Mouse (Mus musculus) hindbrain, embryonic 13.5 days (tissue): ENCODE results near the gene Gnao1. TPM values are rescaled to one million over a fixed set of nuclear protein-coding genes. Genes with fewer than 3 reads are reported as not detected.

Experiments used
- ATAC-seq: fragments of 200-750 bp; cut with Nextera tagmentation; 2 replicates; pipeline ENCODE4 v1.8.0; 2017; ENCODE audit warnings: moderate TSS enrichment; ENCODE audit not compliant: low FRiP score
- H3K27ac ChIP-seq: fragments of 300-500 bp; sonication (generic); 2 replicates; pipeline ENCODE4 v1.5.1; 2015; ENCODE audit warnings: inconsistent platforms, mild to moderate bottlenecking, moderate library complexity
- H3K27me3 ChIP-seq: fragments of 300-500 bp; sonication (generic); 2 replicates; pipeline ENCODE4 v1.6.1; 2015; ENCODE audit warnings: mild to moderate bottlenecking, inconsistent platforms
- H3K36me3 ChIP-seq: fragments of 300-500 bp; sonication (generic); 2 replicates; pipeline ENCODE4 v1.6.1; 2015; ENCODE audit warnings: mild to moderate bottlenecking, inconsistent platforms
- H3K4me1 ChIP-seq: fragments of 300-500 bp; sonication (generic); replicated peaks from 2 replicates; pipeline ENCODE4 v1.6.1; 2015; ENCODE audit warnings: inconsistent platforms
- H3K4me2 ChIP-seq: fragments of 300-500 bp; sonication (generic); 2 replicates; pipeline ENCODE4 v1.6.1; 2015; ENCODE audit warnings: inconsistent platforms, mild to moderate bottlenecking, moderate library complexity
- H3K4me3 ChIP-seq: fragments of 300-500 bp; sonication (generic); 2 replicates; pipeline ENCODE4 v1.5.1; 2015; ENCODE audit warnings: mild to moderate bottlenecking, inconsistent platforms
- H3K9ac ChIP-seq: fragments of 300-500 bp; sonication (generic); 2 replicates; pipeline ENCODE4 v1.6.1; 2015; ENCODE audit warnings: mild to moderate bottlenecking, inconsistent platforms
- H3K9me3 ChIP-seq: fragments of 300-500 bp; sonication (generic); 2 replicates; pipeline ENCODE4 v1.6.1; 2016; ENCODE audit warnings: inconsistent platforms
- WGBS: fragments of 180-500 bp; shearing (Covaris S2); methylation state at CpG from one replicate; pipeline ENCODE4 v1.1.7; 2015; 5-methylcytosine and 5-hydroxymethylcytosine counted together
- polyA plus RNA-seq: library from polyadenylated mRNA; unstranded; fragments of >200 nt; fragmentation: Nextera tagmentation; extraction: Ambion mirVana; gene quantifications from 2 replicates; pipeline ENCODE4 v1.2.1, GENCODE M21; 2015

Gnao1 gene
- 145 and 150 TPM in 2 replicates for polyA plus RNA-seq

DNA sequence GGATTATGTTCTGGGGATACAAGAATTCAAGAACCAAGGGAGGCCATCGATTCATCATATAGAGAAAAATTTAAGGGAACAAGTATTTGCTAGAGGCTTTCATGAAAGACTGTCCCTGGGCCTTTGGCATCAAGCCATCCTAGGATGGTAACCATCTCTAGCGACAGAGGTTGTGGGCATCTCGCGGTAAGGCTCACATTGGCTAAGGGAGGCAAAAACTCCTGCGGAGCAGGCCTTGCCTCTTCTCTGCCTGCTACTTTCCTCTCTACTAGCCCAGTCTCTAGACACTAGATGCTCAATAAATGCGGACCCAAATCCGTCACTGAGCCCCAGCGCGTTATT, at the start of gene Gnao1:
TSS of gene Gnao1 (plus strand) at position 281 of the 342 bp plus-strand sequence.
- no peaks in the 10 kb centered on the region for H3K36me3 ChIP-seq
- peaks cover 17% of the 10 kb centered on the region for H3K4me1 ChIP-seq
- ATAC-seq, result no peak
- peak within 1 kb of the TSS; percentile 97 for H3K9ac ChIP-seq
- H3K27ac ChIP-seq, result peak within 1 kb of the TSS; percentile 98
- no peaks in the 10 kb centered on the region for H3K9me3 ChIP-seq
- 10% methylated on average over 9 of the region's 9 CpGs for WGBS
- H3K4me3 ChIP-seq, result peak within 1 kb of the TSS; percentile 84
- peak within 1 kb of the TSS; percentile 86 for H3K4me2 ChIP-seq
- no peaks in the 10 kb centered on the region for H3K27me3 ChIP-seq

- 73% methylated on average over 3 of the region's 3 CpGs for WGBS
- ATAC-seq, result no peak
- H3K4me3 ChIP-seq, result no peak overlapping the region
- H3K4me1 ChIP-seq, result no peaks in the 10 kb centered on the region
- no peak overlapping the region for H3K27ac ChIP-seq
- H3K27me3 ChIP-seq, result no peaks in the 10 kb centered on the region
- H3K4me2 ChIP-seq, result no peak overlapping the region
- no peaks in the 10 kb centered on the region for H3K9me3 ChIP-seq
- H3K36me3 ChIP-seq, result no peaks in the 10 kb centered on the region
- no peak overlapping the region for H3K9ac ChIP-seq
These were observed 32.2 kb upstream of the Gnao1 start for GRCm38 (mm10) chr8:93777605-93778004.

DNA sequence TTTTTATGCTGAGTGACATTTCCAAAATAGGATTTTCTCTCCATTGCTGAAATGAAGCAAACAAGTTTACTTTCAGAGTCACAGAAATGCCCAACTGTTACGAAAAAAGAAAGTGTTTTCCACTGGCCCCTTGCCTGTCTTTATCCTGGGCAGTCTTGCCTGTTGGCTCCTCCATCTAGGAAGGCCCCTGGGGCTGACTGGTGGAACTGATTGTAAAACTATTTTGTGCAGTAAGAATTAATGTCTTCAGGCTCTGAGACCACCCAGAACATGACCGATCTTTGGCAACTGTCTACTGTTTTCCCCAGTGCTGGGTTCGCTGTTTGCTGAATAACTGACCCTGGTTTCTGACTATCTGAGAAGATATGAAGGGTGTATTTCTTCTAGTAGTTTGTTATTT, 540 bp upstream of the Gnao1 start:
- H3K4me3 ChIP-seq, result no peak overlapping the region
- peaks cover 13% of the 10 kb centered on the region for H3K4me1 ChIP-seq
- H3K9ac ChIP-seq, result 0 out of 2 replicates have a peak overlapping the region, but pooled peaks have one; percentile 35
- peak overlapping the region; percentile 86; the same call in 1 of the 2 replicates for H3K4me2 ChIP-seq
- H3K27ac ChIP-seq, result no peak overlapping the region; the same call in 1 of the 2 replicates
- no peaks in the 10 kb centered on the region for H3K27me3 ChIP-seq
- WGBS, result 74% methylated on average over 3 of the region's 3 CpGs
- H3K36me3 ChIP-seq, result no peaks in the 10 kb centered on the region
- ATAC-seq, result no peak
- H3K9me3 ChIP-seq, result no peaks in the 10 kb centered on the region

DNA sequence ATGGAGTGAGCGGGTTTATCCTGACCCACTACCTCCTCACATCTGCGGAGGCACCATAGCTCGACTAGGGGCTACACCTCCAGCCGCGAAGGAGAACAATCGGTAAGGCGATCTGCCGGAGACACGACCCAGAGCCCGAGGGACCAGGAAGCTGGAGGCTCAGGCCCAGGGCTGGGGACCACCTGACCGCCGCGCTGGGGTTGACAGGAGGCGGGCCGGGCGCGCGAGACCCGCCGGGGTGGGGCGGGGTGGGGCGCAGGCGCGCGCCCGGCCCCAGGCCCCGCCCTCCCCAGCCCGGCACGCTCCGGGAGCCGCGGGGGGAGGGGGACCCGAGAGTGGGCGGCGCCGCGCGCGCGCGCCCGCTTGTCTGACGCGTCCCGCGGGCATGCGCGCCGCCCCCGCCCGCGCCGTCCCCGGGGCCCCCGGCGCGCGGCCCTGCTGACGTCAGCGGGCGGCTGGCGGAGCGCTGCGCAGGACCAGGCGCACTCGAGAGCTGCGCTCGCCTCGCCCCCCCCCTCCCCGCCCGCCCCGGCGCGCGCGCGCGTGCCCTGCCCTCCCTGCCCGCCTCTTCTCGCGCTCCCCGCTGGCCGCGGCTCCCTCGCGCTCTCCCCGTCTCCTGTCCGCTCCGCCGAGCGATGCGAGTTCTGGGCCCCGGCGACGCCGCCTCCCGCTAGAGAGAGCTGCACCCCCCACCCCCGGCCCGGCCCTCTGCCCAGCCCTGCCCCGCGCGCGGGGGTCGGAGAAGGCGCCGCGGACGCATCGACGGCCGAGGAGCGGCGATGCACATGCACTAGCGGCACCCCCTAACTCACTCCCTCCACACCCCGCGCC, 477 bp downstream of the Gnao1 start:
- WGBS, result under 1% methylated on average over 41 of the region's 116 CpGs

GRCm38 (mm10) chr8:93810859-93811602, 1.3 kb downstream of the Gnao1 start:
- ATAC-seq, result peak; percentile 25

More for the DNA sequence above, 477 bp downstream of the Gnao1 start:
- Histone ChIP-seq H3K4me1 (peaks cover 23% of the 10 kb centered on the region), H3K9ac (peak overlapping the region; percentile 97), H3K9me3 (no peaks in the 10 kb centered on the region), H3K4me2 (peak overlapping the region; percentile 86), H3K36me3 (no peaks in the 10 kb centered on the region), H3K27me3 (no peaks in the 10 kb centered on the region), H3K4me3 (peak overlapping the region; percentile 84), H3K27ac (peak overlapping the region; percentile 98)
- peak; percentile 90 for ATAC-seq

DNA sequence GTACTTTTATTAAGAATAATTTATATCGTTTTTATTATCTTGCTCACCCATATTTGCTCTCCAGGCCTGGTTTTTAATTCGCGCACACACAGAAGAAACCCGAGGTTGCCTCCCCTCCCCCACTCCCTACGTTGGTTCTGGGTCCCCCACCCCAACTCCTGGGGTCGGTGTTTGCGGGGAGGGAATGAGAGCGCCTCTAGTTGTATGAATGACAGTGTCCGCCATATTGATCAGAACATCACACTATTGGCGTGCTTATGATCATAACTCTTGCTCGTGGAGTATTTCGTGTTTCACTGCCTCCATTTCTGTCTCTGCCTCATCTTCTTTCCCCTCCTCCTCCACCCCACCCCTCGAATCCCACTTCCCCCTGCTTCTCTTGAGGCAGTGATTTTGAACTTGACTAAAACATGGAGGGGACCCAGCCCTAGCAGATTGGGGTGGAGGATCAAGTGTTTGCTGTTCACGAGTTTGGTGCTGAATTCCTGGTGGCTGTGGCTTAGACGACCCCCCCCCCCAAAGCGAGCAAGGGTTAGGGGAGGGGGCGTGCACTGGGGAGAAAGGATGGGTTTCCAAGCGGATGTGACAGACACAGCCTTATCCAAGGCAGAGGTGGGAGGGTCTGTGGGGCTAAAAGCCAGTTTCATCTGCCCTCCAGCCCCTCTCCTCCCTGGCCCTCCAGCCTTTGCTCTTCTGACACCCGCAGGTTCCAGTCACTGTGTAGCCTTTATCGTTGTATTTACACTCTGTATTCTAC, 2.1 kb downstream of the Gnao1 start:
- Histone ChIP-seq H3K4me2 (peak overlapping the region; percentile 86), H3K27ac (peak overlapping the region; percentile 98), H3K4me1 (peaks cover 39% of the 10 kb centered on the region), H3K4me3 (peak overlapping the region; percentile 84), H3K9me3 (no peaks in the 10 kb centered on the region), H3K27me3 (no peaks in the 10 kb centered on the region), H3K9ac (peak overlapping the region; percentile 97), H3K36me3 (peaks cover 10% of the 10 kb centered on the region; the same call in 1 of the 2 replicates)
- ATAC-seq, result no peak
- 4% methylated on average over 20 of the region's 20 CpGs for WGBS

More at GRCm38 (mm10) chr8:93810859-93811602, 1.3 kb downstream of the Gnao1 start:
- no peaks in the 10 kb centered on the region for H3K27me3 ChIP-seq
- peak overlapping the region; percentile 84 for H3K4me3 ChIP-seq
- H3K36me3 ChIP-seq, result 0 out of 2 replicates have a peak, but pooled peaks cover 2% of the 10 kb centered on the region
- no peaks in the 10 kb centered on the region for H3K9me3 ChIP-seq
- peaks cover 31% of the 10 kb centered on the region for H3K4me1 ChIP-seq
- peak overlapping the region; percentile 98 for H3K27ac ChIP-seq
- H3K4me2 ChIP-seq, result peak overlapping the region; percentile 86
- WGBS, result 1% methylated on average over 45 of the region's 53 CpGs
- H3K9ac ChIP-seq, result peak overlapping the region; percentile 97

DNA sequence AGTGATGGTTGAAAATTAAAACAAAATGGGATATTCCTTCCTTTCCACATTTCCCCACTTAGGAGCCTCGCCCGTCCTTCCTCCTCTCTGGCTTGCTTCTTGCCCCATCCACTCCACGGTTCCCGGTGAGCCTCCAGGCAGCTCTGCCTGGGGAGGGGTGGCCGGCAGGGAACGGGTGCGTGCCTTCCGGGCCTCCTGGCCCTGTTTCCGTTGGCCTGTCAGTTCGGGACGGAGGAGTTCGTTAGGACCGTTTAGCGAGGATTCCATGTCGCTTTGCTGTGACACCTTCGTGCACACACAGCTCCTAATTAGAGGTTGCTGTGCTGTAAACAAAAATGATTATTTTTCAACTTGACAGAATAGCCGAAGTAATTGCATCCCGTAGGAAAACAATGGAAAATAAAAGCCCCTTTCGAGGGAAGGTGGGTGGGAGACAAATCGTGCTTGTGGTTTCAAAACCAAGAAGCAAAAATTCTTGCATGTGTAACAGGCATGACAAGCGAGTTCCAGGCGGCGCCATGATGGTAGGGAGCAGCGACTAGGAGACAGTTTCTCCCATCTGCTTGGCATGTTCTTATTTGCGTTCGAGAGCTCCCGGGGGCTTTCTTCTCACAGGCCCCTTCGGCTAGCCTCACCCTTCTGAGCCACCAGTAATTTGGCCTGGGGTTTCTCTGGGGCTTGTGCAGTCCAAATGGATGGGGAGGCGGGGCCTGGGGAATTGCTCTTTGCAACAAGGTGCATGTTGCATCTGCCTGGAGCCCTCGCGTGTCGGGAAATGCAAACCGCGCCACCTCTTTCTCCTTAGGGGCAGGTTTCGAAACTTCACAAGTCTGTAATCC, 3.0 kb downstream of the Gnao1 start:
- H3K4me2 ChIP-seq, result peak overlapping the region; percentile 86
- 5% methylated on average over 35 of the region's 35 CpGs for WGBS
- no peaks in the 10 kb centered on the region for H3K27me3 ChIP-seq
- H3K9ac ChIP-seq, result peak overlapping the region; percentile 97
- H3K36me3 ChIP-seq, result peaks cover 12% of the 10 kb centered on the region
- no peaks in the 10 kb centered on the region for H3K9me3 ChIP-seq
- peak overlapping the region; percentile 98 for H3K27ac ChIP-seq
- peaks cover 43% of the 10 kb centered on the region for H3K4me1 ChIP-seq
- peak; percentile 10; the same call in 1 of the 2 replicates for ATAC-seq
- H3K4me3 ChIP-seq, result peak overlapping the region; percentile 84

DNA sequence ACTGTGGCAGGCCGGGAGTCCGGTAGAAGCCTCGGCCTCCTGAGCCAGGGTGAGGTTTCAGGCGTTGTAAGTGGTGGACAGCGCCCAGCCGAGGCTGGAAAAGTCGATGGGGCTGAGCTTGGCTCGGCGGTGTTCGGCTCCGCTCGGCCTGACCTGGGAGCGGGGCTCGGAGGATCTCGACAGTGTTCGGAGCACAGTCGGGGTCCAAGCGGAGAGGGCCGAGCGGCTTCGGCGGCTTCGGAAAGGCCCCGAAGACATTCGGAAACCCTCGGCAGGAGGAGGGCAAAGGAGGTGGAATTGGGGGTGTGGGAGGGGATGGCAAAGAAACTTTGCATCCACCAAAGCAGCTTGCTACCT, 3.6 kb downstream of the Gnao1 start:
- H3K27me3 ChIP-seq, result no peaks in the 10 kb centered on the region
- H3K4me1 ChIP-seq, result peaks cover 43% of the 10 kb centered on the region
- peak overlapping the region; percentile 86 for H3K4me2 ChIP-seq
- no peaks in the 10 kb centered on the region for H3K9me3 ChIP-seq
- H3K36me3 ChIP-seq, result peaks cover 17% of the 10 kb centered on the region
- peak overlapping the region; percentile 97 for H3K9ac ChIP-seq
- under 1% methylated on average over 26 of the region's 26 CpGs for WGBS
- peak; percentile 66 for ATAC-seq
- peak overlapping the region; percentile 84 for H3K4me3 ChIP-seq
- peak overlapping the region; percentile 98 for H3K27ac ChIP-seq

DNA sequence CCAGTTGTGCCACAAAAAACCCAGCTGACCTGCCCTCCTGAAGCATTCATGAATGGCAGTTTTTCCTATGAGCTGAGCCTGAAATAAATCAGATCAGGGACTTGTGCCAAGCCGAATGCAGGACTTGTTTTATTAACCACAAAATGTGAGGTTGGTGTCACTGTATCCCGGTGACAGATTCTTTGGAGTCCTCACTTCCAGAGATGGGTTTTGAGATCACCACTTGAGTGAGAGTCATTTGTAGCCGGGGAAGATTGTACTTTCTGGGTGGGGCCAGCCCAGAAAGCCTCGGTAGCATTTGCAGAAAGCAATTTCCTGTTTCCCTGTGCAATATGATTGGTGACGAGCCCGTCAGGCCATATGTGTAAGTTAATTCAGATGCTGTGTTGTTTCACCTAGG, 4.5 kb downstream of the Gnao1 start:
- Histone ChIP-seq H3K9ac (peak overlapping the region; percentile 97), H3K4me1 (peaks cover 42% of the 10 kb centered on the region), H3K27me3 (no peaks in the 10 kb centered on the region), H3K9me3 (no peaks in the 10 kb centered on the region), H3K27ac (peak overlapping the region; percentile 98), H3K4me3 (peak overlapping the region; percentile 84), H3K4me2 (peak overlapping the region; percentile 86), H3K36me3 (peaks cover 25% of the 10 kb centered on the region)
- WGBS, result 62% methylated on average over 6 of the region's 6 CpGs
- ATAC-seq, result no peak

GRCm38 (mm10) chr8:93816226-93816625, 6.5 kb downstream of the Gnao1 start:
- peak overlapping the region; percentile 86; the same call in 1 of the 2 replicates for H3K4me2 ChIP-seq
- WGBS, result 67% methylated on average over 6 of the region's 6 CpGs
- peak overlapping the region; percentile 23; the same call in 1 of the 2 replicates for H3K27ac ChIP-seq
- peaks cover 35% of the 10 kb centered on the region for H3K36me3 ChIP-seq
- H3K4me3 ChIP-seq, result no peak overlapping the region
- H3K4me1 ChIP-seq, result peaks cover 41% of the 10 kb centered on the region
- no peak overlapping the region for H3K9ac ChIP-seq
- no peaks in the 10 kb centered on the region for H3K9me3 ChIP-seq
- H3K27me3 ChIP-seq, result no peaks in the 10 kb centered on the region
- no peak for ATAC-seq

DNA sequence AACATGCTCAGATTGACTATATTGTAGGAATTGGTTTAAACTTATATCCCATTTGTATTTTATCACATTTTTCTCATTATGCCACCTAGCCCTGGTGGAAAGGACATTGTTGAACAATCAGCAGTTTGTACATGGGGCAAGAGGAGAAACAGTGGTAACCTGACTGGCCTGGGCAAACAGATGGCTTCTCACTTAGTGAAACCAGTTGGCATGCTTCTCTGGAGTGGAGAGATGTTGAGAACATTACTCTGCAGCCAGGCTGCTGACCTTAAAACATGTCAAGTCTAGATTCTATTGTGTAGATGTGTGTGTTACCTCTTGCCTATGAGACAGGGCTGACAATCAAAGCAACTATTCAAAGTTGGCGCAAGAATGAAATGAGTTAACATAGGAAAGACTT, 7.6 kb downstream of the Gnao1 start:
- H3K27ac ChIP-seq, result no peak overlapping the region
- peaks cover 41% of the 10 kb centered on the region for H3K4me1 ChIP-seq
- H3K4me2 ChIP-seq, result no peak overlapping the region
- 98% methylated on average over 1 of the region's 1 CpGs for WGBS
- no peak overlapping the region for H3K9ac ChIP-seq
- H3K4me3 ChIP-seq, result no peak overlapping the region
- peaks cover 45% of the 10 kb centered on the region for H3K36me3 ChIP-seq
- no peak for ATAC-seq
- H3K9me3 ChIP-seq, result no peaks in the 10 kb centered on the region
- H3K27me3 ChIP-seq, result no peaks in the 10 kb centered on the region
